ENCODE assay signal across 25 mouse cellular contexts in genomic region chr3:135288138-135288750, GRCm38 (mm10). TPM values are rescaled to one million over a fixed set of nuclear protein-coding genes. Genes with fewer than 3 reads are reported as not detected.
A peak's percentile ranks its signal among the peaks of the same experiment; 100 is the strongest.
DNase-seq lines count a peak whose midpoint lies in the region; ATAC-seq and TF ChIP-seq lines count a peak whose summit lies in the region.
"Had no signal": no experiment of that assay in that cellular context is flagged by ENCODE, and none has a peak within 500 bp of the region (broad histone marks: within the 10 kb centered on the region; RNA-seq: fewer than 3 reads in every experiment).

No protein-coding gene starts in this region.

- H3K27me3 ChIP-seq in intestine, embryonic 15.5 days (replicated peaks), result no peaks in the 10 kb centered on the region
- no peaks in the 10 kb centered on the region for H3K27me3 ChIP-seq in liver, postnatal 0 days (ENCODE audit: insufficient read depth, low read length)
- H3K27me3 ChIP-seq: forebrain, embryonic 15.5 days; heart, embryonic 12.5 days; hindbrain, embryonic 12.5 days had no signal

- H3K36me3 ChIP-seq in intestine, embryonic 15.5 days, result no peaks in the 10 kb centered on the region
- H3K36me3 ChIP-seq in liver, postnatal 0 days (replicated peaks; ENCODE audit: insufficient read depth, low read length), result no peaks in the 10 kb centered on the region
- H3K36me3 ChIP-seq: embryonic facial prominence, embryonic 13.5 days; forebrain, embryonic 15.5 days; G1E; heart, embryonic 12.5 days; hindbrain, embryonic 12.5 days; midbrain, embryonic 10.5 days had no signal

- no peaks in the 10 kb centered on the region for H3K9me3 ChIP-seq in intestine, embryonic 15.5 days
- H3K9me3 ChIP-seq in liver, postnatal 0 days (ENCODE audit: low read length), result no peaks in the 10 kb centered on the region
- H3K9me3 ChIP-seq: embryonic facial prominence, embryonic 13.5 days; forebrain, embryonic 15.5 days; G1E; heart, embryonic 12.5 days; hindbrain, embryonic 12.5 days; midbrain, embryonic 10.5 days had no signal

- H3K27ac ChIP-seq in intestine, embryonic 15.5 days, result peak overlapping the region; percentile 51; the same call in 1 of the 2 replicates
- H3K27ac ChIP-seq in liver, postnatal 0 days (ENCODE audit: low read depth), result no peak overlapping the region
- H3K27ac ChIP-seq: embryonic facial prominence, embryonic 13.5 days; forebrain, embryonic 15.5 days; hindbrain, embryonic 12.5 days; left cerebral cortex, adult 2 months; macrophage; midbrain, embryonic 10.5 days had no signal

- no peak for TF ChIP-seq CTCF in liver, postnatal 0 days (IDR thresholded peaks at IDR 0.05; ENCODE audit: low read depth)

- peak; percentile 82 for ATAC-seq in intestine, embryonic 15.5 days
- ATAC-seq in liver, postnatal 0 days, result peak; percentile 27; the same call in 1 of the 2 replicates
- ATAC-seq: activated CD4-positive, CD25-positive, alpha-beta regulatory T cell, adult 4 months; forebrain, embryonic 15.5 days had no signal

- DNase-seq in kidney, adult 18-20 months, result peak; percentile 70
- no peak for DNase-seq in kidney, postnatal 10 days
- peak; percentile 92 for DNase-seq in kidney, adult 9 months
- no peak for DNase-seq in liver, postnatal 0 days
- DNase-seq in gastrocnemius, postnatal 14 days, result no peak
- no peak for DNase-seq in layer of hippocampus, adult 8-10 months (ENCODE audit: low spot score in 2 of 2)
- DNase-seq: adrenal gland, postnatal 10 days; cerebellum, postnatal 10 days; heart, postnatal 14 days; lung, adult 18-20 months; right cerebral cortex, postnatal 14 days; thymus, postnatal 25 days had no signal

- intact Hi-C loops in gastrocnemius, postnatal 14 days (cut with DNase I; ENCODE audit: low total_unique reads), result loop anchor here (5.0 to 10.0 kb wide), 2 partner anchors 117 to 439 kb away; no protein-coding TSS in a partner anchor

- TF ChIP-seq EP300 in liver, postnatal 0 days (IDR thresholded peaks at IDR 0.05; ENCODE audit: low read depth), result 0 out of 2 replicates have a peak, but pooled peaks have one; percentile 2

- H3K4me2 ChIP-seq in intestine, embryonic 15.5 days (replicated peaks), result no peak overlapping the region
- H3K4me2 ChIP-seq in liver, postnatal 0 days (ENCODE audit: low read depth, low read length), result no peak overlapping the region
- H3K4me2 ChIP-seq: embryonic facial prominence, embryonic 13.5 days; forebrain, embryonic 15.5 days; heart, embryonic 12.5 days; hindbrain, embryonic 12.5 days had no signal

- no peaks in the 10 kb centered on the region for H3K4me1 ChIP-seq in intestine, embryonic 15.5 days (replicated peaks)
- H3K4me1 ChIP-seq in liver, postnatal 0 days (ENCODE audit: insufficient read depth), result no peaks in the 10 kb centered on the region
- H3K4me1 ChIP-seq: embryonic facial prominence, embryonic 13.5 days; forebrain, embryonic 15.5 days; heart, embryonic 12.5 days; hindbrain, embryonic 12.5 days; midbrain, embryonic 10.5 days had no signal

- H3K9ac ChIP-seq in intestine, embryonic 15.5 days, result no peak overlapping the region
- no peak overlapping the region for H3K9ac ChIP-seq in liver, postnatal 0 days (replicated peaks)
- H3K9ac ChIP-seq: embryonic facial prominence, embryonic 13.5 days; forebrain, embryonic 15.5 days; heart, embryonic 12.5 days; hindbrain, embryonic 12.5 days had no signal

- WGBS in intestine, embryonic 15.5 days, result 60% methylated on average over 8 of the region's 8 CpGs
- 55% methylated on average over 8 of the region's 8 CpGs for WGBS in liver, postnatal 0 days (ENCODE audit: insufficient replicate concordance)

- H3K4me3 ChIP-seq in intestine, embryonic 15.5 days (replicated peaks), result no peak overlapping the region
- H3K4me3 ChIP-seq in liver, postnatal 0 days (ENCODE audit: low read depth, low read length), result no peak overlapping the region
- H3K4me3 ChIP-seq: embryonic facial prominence, embryonic 13.5 days; forebrain, embryonic 15.5 days; heart, embryonic 12.5 days; hindbrain, embryonic 12.5 days; left cerebral cortex, adult 2 months; midbrain, embryonic 10.5 days had no signal

RNA-seq across cellular contexts. Expression of gene Bdh2, which starts 7.2 kb away (rescaled TPM):
- 7.1 and 8.9 TPM in 2 replicates for polyA plus RNA-seq in intestine, embryonic 15.5 days (2015; fragmentation: Nextera tagmentation; extraction: Ambion mirVana)
- polyA plus RNA-seq in liver, postnatal 0 days (2015; fragmentation: Nextera tagmentation; extraction: Ambion mirVana), result 0.59 and 0.67 TPM in 2 replicates
- total RNA-seq in gastrocnemius, postnatal 14 days (2021), result 1 to 10 TPM; 4.4 to 4.7 TPM
- 1 to 10 TPM; 4.7 to 8.7 (median 6.1) TPM for total RNA-seq in layer of hippocampus, adult 8-10 months (2022)
- total RNA-seq: neutrophil, adult 5-6 weeks had no signal
- polyA plus RNA-seq: activated CD4-positive, CD25-positive, alpha-beta regulatory T cell, adult 4 months; G1E; macrophage had no signal

RNA-seq across cellular contexts. Expression of gene Slc9b2, which starts 19.3 kb away (rescaled TPM):
- 0.93 and 1.1 TPM in 2 replicates for polyA plus RNA-seq in intestine, embryonic 15.5 days (2015; fragmentation: Nextera tagmentation; extraction: Ambion mirVana)
- 0.11 TPM in 1 of 2 replicates, not detected in the other for polyA plus RNA-seq in liver, postnatal 0 days (2015; fragmentation: Nextera tagmentation; extraction: Ambion mirVana)
- under 1 TPM; 0.29 to 0.33 TPM for total RNA-seq in gastrocnemius, postnatal 14 days (2021)
- 1 to 10 TPM; 3.0 to 5.1 (median 3.6) TPM for total RNA-seq in layer of hippocampus, adult 8-10 months (2022)
- total RNA-seq: G1E had no signal
- polyA plus RNA-seq: G1E had no signal

RNA-seq across cellular contexts. Expression of gene Slc9b1, which starts 59.6 kb away (rescaled TPM):
- 0.10 and 0.25 TPM in 2 replicates for polyA plus RNA-seq in intestine, embryonic 15.5 days (2015; fragmentation: Nextera tagmentation; extraction: Ambion mirVana)
- not detected in 2 replicates for polyA plus RNA-seq in liver, postnatal 0 days (2015; fragmentation: Nextera tagmentation; extraction: Ambion mirVana)
- not detected for total RNA-seq in gastrocnemius, postnatal 14 days (2021)
- 1 to 10 TPM in 2 of 4 experiments, under 1 TPM in 2; 0.39 to 2.0 (median 1.0) TPM for total RNA-seq in layer of hippocampus, adult 8-10 months (2022)
- total RNA-seq: midbrain, postnatal 0 days; neutrophil, adult 5-6 weeks had no signal
- polyA plus RNA-seq: brain, embryonic 14.5 days; heart, embryonic 12.5 days; hindbrain, embryonic 12.5 days; midbrain, postnatal 0 days had no signal

Comparison
In these comparisons a context has a peak if more than half of its experiments do, and no peak if none do; other contexts are left out.
1. DNase-seq: peak in kidney, adult 18-20 months (single experiment) and kidney, adult 9 months (single experiment); none in kidney, postnatal 10 days (single experiment), liver, postnatal 0 days (single experiment), gastrocnemius, postnatal 14 days (single experiment) and layer of hippocampus, adult 8-10 months (0 of 2).